Mouse (Mus musculus) layer of hippocampus, adult 8-10 months (tissue): ENCODE results near the gene Wap. TPM values are rescaled to one million over a fixed set of nuclear protein-coding genes. Genes with fewer than 3 reads are reported as not detected.

Source experiments
- DNase-seq, 2 experiments: peaks; one replicate each; pipeline ENCODE4 v3.0.0; 2022; ENCODE audit warnings: low spot score in 2 of 2
- total RNA-seq, 4 experiments: library from RNA; stranded (reverse); gene quantifications; 2 replicates each; pipeline ENCODE4 v1.2.4; 2022

Gene Wap
- total RNA-seq, 4 experiments from 2014 or later = not detected

GRCm38 (mm10) chr11:6627731-6628130 lies 10.7 kb downstream of the Wap start:
- DNase-seq = no peak

DNA sequence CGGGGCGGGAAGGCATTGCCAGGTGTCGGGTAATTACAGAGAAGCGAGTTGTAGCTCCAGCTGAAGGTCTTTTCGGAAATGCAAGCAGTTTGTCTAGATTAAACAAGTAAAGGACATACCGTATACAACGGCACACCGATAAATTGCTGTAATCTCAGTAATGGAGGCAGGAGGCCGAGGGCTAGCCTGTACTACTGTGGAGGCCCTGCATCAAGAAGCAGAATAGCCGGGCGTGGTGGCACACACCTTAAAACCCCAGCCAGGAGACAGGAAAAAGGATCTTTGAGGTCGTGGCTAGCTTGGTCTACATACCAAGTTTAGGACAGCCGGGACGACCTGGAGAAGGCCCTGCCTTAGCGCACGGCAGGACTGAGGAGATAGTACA lies 12.1 kb downstream of the Wap start:
- DNase-seq = no peak

- peak; percentile 86 to 92 for DNase-seq
These were observed 12.7 kb downstream of the Wap start, which contains the start of gene Tbrg4 for GRCm38 (mm10) chr11:6625478-6626387. Gene Tbrg4, minus strand, starts transcription at chr11:6626067.

DNA sequence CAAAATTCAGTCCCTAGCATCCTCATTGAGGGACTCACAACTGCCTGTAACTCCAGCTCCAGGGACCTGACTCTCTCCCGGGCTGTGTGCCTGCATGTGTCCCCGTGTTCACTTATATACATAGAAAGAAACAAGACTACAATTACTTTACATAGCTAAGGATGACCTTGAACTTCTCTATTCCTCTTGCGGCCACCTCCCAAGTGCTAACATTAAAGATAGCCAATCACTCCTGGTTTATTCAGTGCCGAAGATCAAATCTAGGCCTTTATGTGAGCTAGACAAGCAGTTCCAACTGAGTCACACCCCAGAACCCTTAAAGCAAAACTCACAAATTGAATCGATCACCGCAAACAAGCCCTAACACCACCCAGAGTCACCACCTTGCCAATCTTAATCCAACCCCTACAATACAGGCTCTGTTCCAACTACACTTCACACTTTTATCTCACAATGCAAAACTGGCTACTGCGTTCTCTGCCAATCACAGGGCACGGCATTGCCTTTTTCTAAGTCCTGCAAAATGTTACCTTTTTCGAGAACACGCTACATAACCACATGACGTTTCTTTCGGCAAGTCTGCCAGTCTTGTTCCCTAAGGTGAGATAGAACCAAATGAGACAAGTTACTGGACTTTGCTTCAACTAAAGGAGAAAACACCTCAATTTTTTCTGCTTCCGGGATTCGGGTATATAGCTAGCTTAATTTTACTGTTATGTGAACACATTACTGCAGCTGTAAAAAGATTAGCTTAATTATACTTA lies 13.6 kb downstream of the Wap start:
- no peak for DNase-seq

- DNase-seq = no peak
These were observed 14.7 kb downstream of the Wap start for GRCm38 (mm10) chr11:6623704-6624103.

DNA sequence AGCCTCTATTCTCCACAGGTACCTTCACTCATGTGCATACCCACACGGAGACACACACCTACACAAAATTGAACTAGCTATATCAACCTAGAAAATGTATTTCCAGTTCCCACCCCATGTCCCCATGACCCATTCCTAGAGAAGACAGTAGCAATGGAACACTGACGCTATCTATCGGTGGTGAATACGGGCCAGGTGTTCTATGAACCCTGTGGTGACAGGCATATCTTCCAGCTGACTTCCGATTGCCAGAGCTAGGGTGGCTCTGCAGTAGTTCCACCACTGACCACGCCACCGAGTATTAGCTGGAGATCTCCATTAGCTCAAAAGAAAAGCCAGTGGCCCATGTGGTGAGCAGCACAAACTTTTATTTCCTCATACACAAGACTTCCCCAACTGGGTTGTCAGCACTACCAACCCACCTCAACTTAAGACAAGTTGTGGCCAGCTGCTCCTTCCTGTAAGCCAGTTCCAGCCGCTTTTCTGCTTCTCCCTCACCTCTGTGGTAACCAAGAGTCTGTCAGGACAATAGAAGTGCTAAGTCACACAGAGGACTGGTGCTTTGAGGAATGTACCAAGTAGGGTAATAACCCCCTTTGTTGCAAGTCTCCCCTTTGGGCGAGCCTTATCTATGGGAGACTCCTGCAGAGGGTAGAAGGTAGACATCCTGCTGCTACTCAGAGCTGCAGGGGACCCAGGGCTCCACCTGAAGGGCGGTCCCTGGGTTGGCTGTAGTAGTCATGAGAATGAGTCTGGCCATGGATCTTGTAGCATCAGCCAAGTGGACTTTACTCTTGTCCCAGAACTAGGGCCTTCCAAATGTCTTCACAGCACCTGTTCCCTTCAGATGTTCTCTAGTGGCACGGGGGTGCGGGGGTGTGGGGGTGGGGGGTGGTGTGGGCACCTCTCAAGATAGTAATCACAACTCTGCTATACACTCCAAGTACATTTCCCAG lies 22.9 kb downstream of the Wap start:
- DNase-seq = no peak

- DNase-seq = peak; percentile 85 to 87
These were observed 32.7 kb downstream of the Wap start, which contains the start of gene Nacad for GRCm38 (mm10) chr11:6605491-6606399. Gene Nacad, minus strand, starts transcription at chr11:6606053.

DNA sequence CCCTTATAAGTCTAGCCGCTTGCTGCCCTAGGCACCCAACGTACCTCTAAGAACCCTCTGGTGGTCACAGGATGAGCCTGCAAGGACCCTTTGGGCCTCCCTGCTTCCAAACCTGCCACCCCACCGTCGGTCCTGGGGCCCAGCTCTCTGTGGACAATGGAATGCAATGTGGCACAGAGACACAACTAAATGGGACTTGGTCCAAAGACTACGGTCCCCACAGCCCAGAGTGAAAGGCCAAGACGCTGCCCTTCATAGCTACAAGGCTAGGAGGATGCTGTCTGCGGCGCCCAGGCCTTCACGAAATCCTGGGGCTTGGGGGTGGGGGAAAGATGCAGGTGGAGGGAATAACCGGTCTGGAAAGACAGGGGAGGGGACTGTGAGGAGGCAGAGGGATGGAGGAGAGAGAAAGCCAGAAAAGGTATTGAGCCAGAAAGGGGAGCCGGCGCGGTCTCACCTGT lies 33.4 kb downstream of the Wap start:
- DNase-seq = no peak

DNA sequence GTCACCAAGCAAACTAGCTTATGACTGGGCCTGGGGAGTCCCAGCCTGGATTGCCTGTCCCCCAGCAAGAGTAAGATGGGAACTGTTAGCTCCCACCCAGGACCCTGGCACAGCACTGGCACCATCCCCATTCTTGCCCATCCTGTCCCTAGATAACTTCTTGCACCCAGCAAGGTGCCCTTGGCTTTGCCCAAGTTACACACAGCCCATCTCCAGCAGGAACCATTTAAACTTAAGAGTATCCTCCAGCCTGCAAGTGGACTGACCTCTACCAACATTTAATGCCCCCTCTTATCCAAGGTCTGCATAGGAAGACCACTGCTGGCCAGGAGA lies 33.9 kb downstream of the Wap start:
- DNase-seq = no peak

DNA sequence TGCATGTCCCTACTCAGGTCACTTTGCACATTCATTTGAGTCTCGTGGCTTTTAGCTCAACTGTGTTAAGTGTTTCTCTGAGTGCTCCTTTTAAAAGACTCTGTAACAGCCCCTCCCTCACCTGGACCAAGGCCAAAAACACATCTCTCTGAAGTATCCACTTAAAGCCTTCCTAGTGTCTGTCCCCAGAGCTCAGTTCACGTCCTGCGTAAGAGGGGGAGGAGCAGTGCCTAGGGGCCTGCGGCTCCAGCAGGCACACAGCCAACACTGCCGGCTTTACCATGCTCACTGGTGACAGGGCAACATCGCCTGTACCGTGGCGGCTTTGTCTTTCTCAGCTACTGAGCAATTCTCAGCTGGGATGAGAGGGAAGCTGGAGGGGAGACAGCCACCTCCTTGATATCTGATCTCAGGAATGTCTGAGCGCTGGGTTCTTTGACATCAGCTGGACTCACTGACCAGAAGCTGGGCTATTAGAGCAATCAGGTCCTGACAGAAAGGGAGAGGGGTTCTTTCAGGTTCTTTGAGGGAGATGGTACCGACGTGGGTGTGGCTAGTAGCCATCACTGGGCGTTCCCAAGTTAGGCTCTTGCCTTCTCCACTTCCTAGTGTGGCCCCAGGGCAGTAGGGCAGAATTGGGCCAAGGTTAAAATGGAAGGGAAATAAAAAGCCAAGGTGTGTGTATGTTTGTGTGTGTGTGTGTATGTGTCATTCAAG lies 34.4 kb downstream of the Wap start:
- peak in 1 of 2 experiments; percentile 63 for DNase-seq

DNA sequence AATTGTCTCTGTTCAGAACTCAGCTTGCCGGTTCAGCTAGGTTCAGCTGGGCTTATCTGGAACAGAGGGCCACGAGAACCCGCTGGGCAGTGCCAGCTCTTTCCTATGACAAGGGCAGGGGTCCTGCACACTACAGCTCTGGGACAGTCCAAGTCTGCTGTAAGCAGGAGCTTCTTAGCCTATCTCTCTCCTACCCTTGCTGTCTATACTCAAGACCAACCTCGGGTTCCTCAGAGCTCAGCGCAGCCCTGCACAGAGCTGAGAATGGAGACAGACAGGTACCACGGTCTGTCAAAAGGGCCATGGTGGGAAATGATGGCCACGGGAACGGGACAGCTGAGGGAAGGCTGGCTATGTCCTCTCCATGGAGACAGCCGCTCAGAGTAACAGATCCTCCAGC lies 35.2 kb downstream of the Wap start:
- no peak for DNase-seq

DNA sequence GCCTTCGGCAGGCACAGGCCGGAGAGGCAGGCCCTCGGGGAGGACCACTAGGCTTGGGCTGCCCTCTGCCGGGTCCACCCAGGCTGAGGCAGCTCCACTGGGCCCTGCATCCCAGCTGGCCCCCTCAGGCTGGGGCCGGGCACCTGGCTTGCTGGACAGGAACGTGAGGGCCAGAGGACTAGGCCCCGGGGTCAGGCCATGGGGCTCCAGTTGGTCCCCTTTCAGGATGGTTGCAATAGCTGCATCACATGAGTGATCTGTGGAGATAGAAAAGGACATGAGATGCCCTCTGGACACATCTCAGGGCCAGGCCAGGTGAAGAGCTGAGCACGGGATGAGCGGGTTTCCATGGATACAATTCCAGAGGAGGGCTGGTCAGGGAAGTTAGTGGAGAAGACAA lies 35.8 kb downstream of the Wap start:
- DNase-seq = no peak

DNA sequence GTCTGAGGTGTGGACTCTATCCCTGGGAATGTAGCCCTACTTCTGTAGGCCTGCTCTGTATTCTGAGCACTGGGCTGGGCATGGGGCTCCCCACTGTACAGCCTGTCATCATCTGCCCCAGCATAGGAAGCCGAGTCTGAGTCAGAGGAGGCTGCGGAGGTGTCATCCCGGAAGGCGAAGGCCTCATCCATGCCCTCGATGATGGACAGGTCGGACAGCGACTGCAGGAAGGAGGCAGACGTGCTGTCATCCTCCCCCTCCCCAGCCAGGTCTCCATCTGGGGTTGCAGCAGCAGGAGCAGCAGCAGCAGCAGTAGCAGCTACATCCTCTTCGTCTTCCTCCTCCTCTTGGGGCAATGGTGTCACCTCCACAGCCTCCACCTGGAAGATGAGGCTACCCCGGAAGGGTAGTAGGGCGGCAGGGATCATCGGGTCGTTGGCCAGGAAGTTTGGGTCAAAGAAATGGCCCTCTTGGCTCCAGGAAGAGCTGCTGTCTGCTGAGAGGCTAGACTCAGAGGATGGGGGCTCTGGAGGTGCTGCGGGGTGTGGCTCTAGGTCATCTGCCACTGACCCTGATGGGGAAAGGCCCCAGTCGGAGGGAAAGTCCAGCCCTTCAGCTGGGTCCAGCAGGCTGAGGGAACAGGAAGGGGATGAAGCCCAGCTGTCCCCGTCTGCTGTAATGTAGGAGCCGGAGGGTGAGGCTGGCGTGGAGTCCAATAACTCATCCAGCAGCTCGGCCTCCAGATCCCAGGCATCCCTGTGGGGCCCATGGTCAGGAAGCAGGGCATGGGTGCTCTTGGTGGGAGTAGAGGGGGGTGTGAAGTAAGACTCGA lies 36.6 kb downstream of the Wap start:
- no peak for DNase-seq

- no peak for DNase-seq
These were observed 38.0 kb downstream of the Wap start for GRCm38 (mm10) chr11:6600284-6600944.

DNA sequence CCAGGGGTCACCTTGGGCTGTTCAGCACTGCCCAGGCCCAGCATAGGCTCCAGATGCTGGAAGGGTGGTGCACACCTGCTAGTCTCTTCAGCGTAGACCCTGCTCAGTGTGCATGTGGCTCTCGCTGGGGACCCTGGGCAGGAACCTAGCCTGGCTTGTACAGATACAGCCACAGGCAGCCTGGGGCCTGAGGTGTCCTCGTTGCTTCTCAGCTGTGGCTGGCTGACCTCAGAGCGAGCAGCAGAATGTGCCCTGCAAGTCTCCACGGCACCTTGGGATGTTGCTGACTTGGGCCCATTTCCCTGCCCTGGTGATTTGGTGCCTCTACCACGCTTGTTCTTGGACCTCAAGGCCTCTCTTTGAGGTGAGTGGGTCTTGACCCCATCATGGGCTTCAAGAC lies 38.6 kb downstream of the Wap start:
- DNase-seq = no peak

DNA sequence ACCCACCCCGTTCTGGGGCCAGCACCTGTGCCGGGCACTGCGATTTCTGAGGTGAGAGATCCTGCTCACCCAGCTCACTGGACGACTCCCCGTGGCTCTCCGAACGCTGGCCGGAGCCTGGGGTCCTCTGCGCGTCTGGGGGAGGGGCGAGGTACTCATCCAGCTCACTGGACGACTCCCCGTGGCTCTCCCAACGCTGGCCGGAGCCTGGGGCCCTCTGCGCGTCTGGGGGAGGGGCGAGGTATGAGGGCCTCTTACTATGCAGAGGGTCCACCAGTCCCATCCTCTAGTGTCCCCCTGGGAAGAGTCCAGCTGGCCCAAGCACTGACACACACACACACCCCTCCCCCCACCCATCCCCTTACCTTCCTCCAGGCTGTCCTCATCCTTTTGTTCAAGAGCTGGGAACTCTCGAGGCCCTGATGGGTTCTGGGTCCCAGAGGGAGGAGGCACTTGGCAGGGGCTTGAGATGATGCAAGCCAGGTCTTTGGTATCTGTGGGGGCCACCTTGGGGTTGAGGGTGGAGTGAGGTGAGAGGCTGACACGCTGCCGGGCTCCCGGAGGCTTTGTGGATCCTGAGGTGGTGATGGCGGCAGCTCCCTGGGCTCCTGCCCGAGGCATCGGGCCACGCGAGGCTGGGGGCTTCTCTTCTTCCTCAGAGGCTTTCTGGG lies 39.3 kb downstream of the Wap start:
- no peak for DNase-seq

GRCm38 (mm10) chr11:6598191-6598889 lies 40.1 kb downstream of the Wap start:
- DNase-seq = no peak
